Mouse (Mus musculus) liver, postnatal 0 days (tissue): ENCODE measurements around the gene Pcf11. TPM values are rescaled to one million over a fixed set of nuclear protein-coding genes. Genes with fewer than 3 reads are reported as not detected.

Experiments used
- ATAC-seq: fragments of 200-750 bp; cut with Nextera tagmentation; 2 replicates; pipeline ENCODE4 v1.8.0; 2017; ENCODE audit warnings: mild to moderate bottlenecking, moderate library complexity
- DNase-seq: peaks from one replicate; pipeline ENCODE4 v3.0.0-alpha.2; 2016
- H3K27ac ChIP-seq: fragments of 300-500 bp; sonication (generic); 2 replicates; pipeline ENCODE4 v1.5.1; 2014; ENCODE audit warnings: antibody characterized with exemption, moderate library complexity, mild to moderate bottlenecking, low read depth
- H3K27me3 ChIP-seq: fragments of 300-500 bp; sonication (generic); 2 replicates; pipeline ENCODE4 v1.6.1; 2014; ENCODE audit warnings: low read length, control low read depth, mixed read lengths; ENCODE audit not compliant: insufficient read depth
- H3K36me3 ChIP-seq: fragments of 300-500 bp; sonication (generic); replicated peaks from 2 replicates; pipeline ENCODE4 v1.6.1; 2014; ENCODE audit warnings: mild to moderate bottlenecking, control low read depth, low read length, moderate library complexity, mixed read lengths; ENCODE audit not compliant: insufficient read depth
- H3K4me1 ChIP-seq: fragments of 300-500 bp; sonication (generic); 2 replicates; pipeline ENCODE4 v1.6.1; 2014; ENCODE audit warnings: antibody characterized with exemption, mild to moderate bottlenecking, control low read depth; ENCODE audit not compliant: insufficient read depth
- H3K4me2 ChIP-seq: fragments of 300-500 bp; sonication (generic); 2 replicates; pipeline ENCODE4 v1.6.1; 2014; ENCODE audit warnings: low read depth, mild to moderate bottlenecking, low read length, moderate library complexity, mixed read lengths
- H3K4me3 ChIP-seq: fragments of 300-500 bp; sonication (generic); 2 replicates; pipeline ENCODE4 v1.5.1; 2014; ENCODE audit warnings: low read depth, low read length
- H3K9ac ChIP-seq: fragments of 300-500 bp; sonication (generic); replicated peaks from 2 replicates; pipeline ENCODE4 v1.6.1; 2014; ENCODE audit warnings: mild to moderate bottlenecking, moderate library complexity
- H3K9me3 ChIP-seq: fragments of 300-500 bp; sonication (generic); 2 replicates; pipeline ENCODE4 v1.6.1; 2016; ENCODE audit warnings: mild to moderate bottlenecking, control low read depth, low read length, mixed read lengths
- CTCF ChIP-seq: sonication (generic); IDR thresholded peaks from 2 replicates; pipeline ENCODE4 v1.5.1; 2016; ENCODE audit warnings: antibody characterized with exemption, low read depth
- EP300 ChIP-seq: IDR thresholded peaks from 2 replicates; pipeline ENCODE4 v1.6.1; 2016; ENCODE audit warnings: antibody characterized with exemption, low read depth, mild to moderate bottlenecking
- WGBS: fragments of 180-500 bp; shearing (Covaris S2); extraction: QIAGEN DNeasy Blood & Tissue Kit; methylation state at CpG from one replicate; pipeline ENCODE4 v1.1.7; 2014; ENCODE audit not compliant: insufficient replicate concordance; 5-methylcytosine and 5-hydroxymethylcytosine counted together
- polyA plus RNA-seq: library from polyadenylated mRNA; unstranded; fragments of >200 nt; fragmentation: Nextera tagmentation; extraction: Ambion mirVana; gene quantifications from 2 replicates; pipeline ENCODE4 v1.2.1, GENCODE M21; 2015

Gene Pcf11
- polyA plus RNA-seq, 1 experiment from 2014 or later: 7.0 TPM

DNA sequence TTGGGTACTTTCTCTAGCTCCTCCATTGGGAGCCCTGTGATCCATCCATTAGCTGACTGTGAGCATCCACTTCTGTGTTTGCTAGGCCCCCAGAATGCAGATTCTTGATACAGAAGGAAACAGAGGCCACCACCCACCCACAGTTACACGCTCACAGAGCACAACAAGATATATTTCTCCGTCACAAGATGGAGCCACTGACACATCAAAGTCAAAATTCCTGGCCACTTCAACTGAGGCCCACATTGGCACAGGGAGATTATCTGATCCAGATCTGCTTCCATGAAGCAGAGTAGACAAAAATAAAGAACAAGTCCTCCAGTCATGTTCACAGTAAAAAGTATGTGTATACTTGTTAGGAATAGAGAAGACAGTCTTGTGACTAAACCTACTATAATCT is 39.6 kb downstream of the Pcf11 start:
- Histone ChIP-seq H3K4me2 (no peak overlapping the region), H3K4me1 (no peaks in the 10 kb centered on the region), H3K36me3 (no peaks in the 10 kb centered on the region), H3K9ac (no peak overlapping the region), H3K4me3 (no peak overlapping the region), H3K9me3 (no peaks in the 10 kb centered on the region), H3K27ac (no peak overlapping the region), H3K27me3 (no peaks in the 10 kb centered on the region)
- ATAC-seq (no peak), DNase-seq (no peak)
- TF ChIP-seq CTCF: peak; percentile 45
- no peak for TF ChIP-seq EP300
- 45% methylated on average over 2 of the region's 2 CpGs for WGBS

- no peaks in the 10 kb centered on the region for H3K9me3 ChIP-seq
- WGBS: 40% methylated on average over 2 of the region's 2 CpGs
- DNase-seq (no peak), ATAC-seq (no peak)
- H3K4me3 ChIP-seq: no peak overlapping the region
- no peaks in the 10 kb centered on the region for H3K27me3 ChIP-seq
- H3K4me1 ChIP-seq: no peaks in the 10 kb centered on the region
- no peaks in the 10 kb centered on the region for H3K36me3 ChIP-seq
- no peak overlapping the region for H3K27ac ChIP-seq
- no peak overlapping the region for H3K4me2 ChIP-seq
- no peak overlapping the region for H3K9ac ChIP-seq
- peak; percentile 45 for TF ChIP-seq CTCF
- TF ChIP-seq EP300: no peak
These were observed 45.2 kb downstream of the Pcf11 start for GRCm38 (mm10) chr7:92624488-92624887.

- no peak for DNase-seq
- Histone ChIP-seq H3K4me3 (no peak overlapping the region), H3K27ac (no peak overlapping the region), H3K9me3 (no peaks in the 10 kb centered on the region), H3K27me3 (no peaks in the 10 kb centered on the region), H3K4me1 (no peaks in the 10 kb centered on the region), H3K4me2 (no peak overlapping the region), H3K9ac (no peak overlapping the region), H3K36me3 (no peaks in the 10 kb centered on the region)
- WGBS: 81% methylated on average over 7 of the region's 7 CpGs
- no peak for ATAC-seq
- no peak for TF ChIP-seq EP300
- no peak for TF ChIP-seq CTCF
These were observed 58.9 kb downstream of the Pcf11 start for GRCm38 (mm10) chr7:92610830-92611229.

- Histone ChIP-seq H3K27me3 (no peaks in the 10 kb centered on the region), H3K4me3 (no peak overlapping the region), H3K9me3 (no peaks in the 10 kb centered on the region), H3K4me1 (no peaks in the 10 kb centered on the region), H3K36me3 (no peaks in the 10 kb centered on the region), H3K4me2 (no peak overlapping the region), H3K27ac (no peak overlapping the region), H3K9ac (no peak overlapping the region)
- 79% methylated on average over 7 of the region's 7 CpGs for WGBS
- ATAC-seq: no peak
- TF ChIP-seq EP300 (no peak), CTCF (no peak)
- DNase-seq: no peak
These were observed 64.8 kb downstream of the Pcf11 start for GRCm38 (mm10) chr7:92604961-92605360.

Other genes with a start within 250 kb of the Pcf11 start
- 13.3 and 15.4 TPM in 2 replicates for gene Ccdc90b, start 108.8 kb downstream of the Pcf11 start, polyA plus RNA-seq
- 0.45 and 0.67 TPM in 2 replicates for gene Ankrd42, start 32.8 kb downstream of the Pcf11 start, polyA plus RNA-seq
- 28.8 and 28.9 TPM in 2 replicates for gene Rab30, start 71.7 kb upstream of the Pcf11 start, polyA plus RNA-seq
- gene Ddias, start 204.3 kb upstream of the Pcf11 start, polyA plus RNA-seq: 3.7 and 3.9 TPM in 2 replicates
- gene Prcp, start 204.5 kb upstream of the Pcf11 start, polyA plus RNA-seq: 10.2 and 11.5 TPM in 2 replicates